Mouse (Mus musculus): ENCODE measurements at regions not wholly inside any gene's neighbourhood (a gene's known extent, or its start where the extent isn't known, plus 50 kb on each side); places are given as distances from the start of the nearest gene placed in this dataset.

DNA sequence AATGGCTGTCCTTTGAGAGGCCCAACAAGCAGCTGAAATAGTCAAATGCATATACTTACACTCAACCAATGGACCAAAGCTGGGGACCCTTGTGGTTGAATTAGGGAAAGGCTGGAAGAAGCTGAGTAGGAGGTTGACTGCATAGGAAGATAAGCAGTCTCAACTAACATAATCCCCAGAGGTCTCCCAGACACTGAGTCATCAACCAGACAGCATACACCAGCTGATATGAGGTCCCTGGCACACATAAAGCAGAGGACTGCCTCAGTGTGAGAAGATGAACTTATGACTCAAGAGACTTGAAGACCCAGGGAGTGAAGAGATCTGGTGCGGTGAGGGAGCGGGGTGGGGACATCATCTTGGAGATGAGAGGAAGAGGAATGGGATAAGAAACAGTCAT lies 863.8 kb downstream of the Nap1l3 start:
- no peak overlapping the region for H3K4me3 ChIP-seq
- no peaks in the 10 kb centered on the region for H3K4me1 ChIP-seq
- whole genome bisulfite sequencing = 93% methylated on average over 2 of the region's 2 CpGs
- H3K36me3 ChIP-seq (replicated peaks) = no peaks in the 10 kb centered on the region
- DNase-seq (ENCODE audit: low spot score) = no peak
- no peak overlapping the region for H3K27ac ChIP-seq (replicated peaks)
- H3K27me3 ChIP-seq (replicated peaks; ENCODE audit: low read depth, poor library complexity, severe bottlenecking) = no peaks in the 10 kb centered on the region
- H3K9me3 ChIP-seq = no peaks in the 10 kb centered on the region

DNA sequence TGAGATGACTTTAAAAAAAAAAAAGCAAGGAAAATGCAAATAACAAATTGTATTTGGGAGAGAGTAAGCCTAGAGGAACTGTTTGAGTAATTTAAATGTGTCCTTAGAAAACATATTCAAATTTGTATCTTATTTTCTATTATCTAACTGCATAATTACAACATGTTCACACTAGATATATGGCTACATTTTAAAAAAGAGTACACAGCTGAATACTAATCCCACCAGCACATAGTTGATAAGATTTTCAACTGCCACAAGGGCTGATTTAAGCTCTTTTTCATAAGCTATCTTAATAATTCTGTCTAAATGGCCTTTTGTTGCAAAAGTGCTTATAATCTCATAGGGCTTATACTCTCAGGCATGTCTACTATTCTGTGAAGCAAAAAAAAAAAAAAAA lies 877.4 kb downstream of the Nap1l3 start:
- Histone ChIP-seq H3K27me3 (replicated peaks; ENCODE audit: low read depth, poor library complexity, severe bottlenecking) (no peaks in the 10 kb centered on the region), H3K36me3 (replicated peaks) (no peaks in the 10 kb centered on the region), H3K27ac (replicated peaks) (no peak overlapping the region), H3K9me3 (no peaks in the 10 kb centered on the region), H3K4me1 (no peaks in the 10 kb centered on the region), H3K4me3 (no peak overlapping the region)
- DNase-seq (ENCODE audit: low spot score) = no peak

DNA sequence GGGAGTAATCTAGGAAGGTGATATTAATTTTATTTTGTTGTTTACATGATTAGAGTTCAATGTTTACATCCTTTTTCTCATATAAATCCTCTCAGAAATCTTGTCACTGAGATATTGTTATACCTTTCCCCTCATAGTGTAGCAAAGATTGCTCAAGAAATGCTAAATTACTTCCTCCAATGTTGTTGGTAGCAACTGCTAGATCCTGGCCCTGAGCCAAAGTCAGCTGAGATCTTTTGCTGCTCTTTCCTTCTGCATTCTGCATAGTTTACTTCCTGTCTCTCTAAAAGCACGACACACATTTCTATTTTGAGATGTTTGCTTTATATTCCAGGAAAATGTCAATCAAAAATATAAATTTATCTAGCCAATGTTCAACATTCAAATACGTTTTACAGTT lies 899.5 kb downstream of the Nap1l3 start:
- Histone ChIP-seq H3K27me3 (replicated peaks; ENCODE audit: low read depth, poor library complexity, severe bottlenecking) (no peaks in the 10 kb centered on the region), H3K9me3 (no peaks in the 10 kb centered on the region), H3K27ac (replicated peaks) (no peak overlapping the region), H3K4me3 (no peak overlapping the region), H3K36me3 (replicated peaks) (no peaks in the 10 kb centered on the region), H3K4me1 (no peaks in the 10 kb centered on the region)
- 51% methylated on average over 2 of the region's 2 CpGs for WGBS
- no peak for DNase-seq (ENCODE audit: low spot score)

DNA sequence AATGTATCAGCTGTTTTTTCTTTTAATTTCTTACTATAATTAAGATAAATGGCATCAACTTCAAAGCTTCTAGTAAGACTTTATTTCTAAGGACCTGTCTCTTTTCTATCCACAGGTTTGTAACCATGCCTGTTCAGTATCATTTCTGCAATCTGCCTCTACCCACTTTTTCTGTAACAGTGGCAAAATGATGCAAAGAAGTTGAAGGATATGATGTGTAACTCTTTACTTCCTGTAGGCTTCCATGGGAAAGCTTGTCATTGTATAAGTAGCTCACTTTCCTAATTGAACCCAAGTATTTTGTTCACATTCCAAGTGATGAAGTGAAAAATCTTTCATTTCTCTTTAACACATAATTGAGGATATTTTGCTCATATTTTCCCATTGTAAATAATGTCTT lies 900.0 kb downstream of the Nap1l3 start:
- no peak for DNase-seq (ENCODE audit: low spot score)
- no peaks in the 10 kb centered on the region for H3K36me3 ChIP-seq (replicated peaks)
- H3K27ac ChIP-seq (replicated peaks) = no peak overlapping the region
- H3K4me1 ChIP-seq = no peaks in the 10 kb centered on the region
- H3K27me3 ChIP-seq (replicated peaks; ENCODE audit: low read depth, poor library complexity, severe bottlenecking) = no peaks in the 10 kb centered on the region
- H3K9me3 ChIP-seq = no peaks in the 10 kb centered on the region
- no peak overlapping the region for H3K4me3 ChIP-seq

DNA sequence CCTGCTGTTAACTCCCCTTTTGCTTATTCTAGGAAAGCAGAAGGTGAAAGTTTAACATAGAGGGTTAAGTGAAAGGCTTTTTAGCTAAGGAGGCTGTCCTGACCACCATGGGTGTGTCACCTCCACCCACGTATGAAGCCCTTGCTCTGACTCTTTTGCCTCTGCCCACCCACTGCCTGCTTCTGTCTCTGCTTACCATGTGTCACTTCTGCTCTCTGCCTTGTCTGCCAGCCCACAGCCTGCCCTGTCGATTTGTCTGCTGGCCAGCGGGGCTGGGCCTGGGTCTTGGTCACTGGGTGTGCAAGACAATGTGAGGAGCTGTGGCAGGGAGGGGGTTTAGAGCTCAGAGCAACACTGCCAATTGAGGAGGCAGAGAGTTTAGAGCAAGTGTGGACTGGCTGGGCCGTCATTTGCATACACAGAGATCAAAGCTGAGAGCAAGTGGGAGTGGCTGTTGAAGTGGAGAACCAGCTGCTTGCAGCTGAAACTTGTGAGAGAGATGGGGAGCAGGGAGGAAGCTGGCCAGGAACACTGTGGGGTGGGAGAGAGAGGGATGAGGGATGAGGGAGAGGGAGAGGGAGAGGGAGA lies 917.7 kb downstream of the Nap1l3 start:
- Histone ChIP-seq H3K27me3 (replicated peaks; ENCODE audit: low read depth, poor library complexity, severe bottlenecking) (no peaks in the 10 kb centered on the region), H3K27ac (replicated peaks) (no peak overlapping the region), H3K9me3 (no peaks in the 10 kb centered on the region), H3K4me3 (no peak overlapping the region), H3K4me1 (no peaks in the 10 kb centered on the region), H3K36me3 (replicated peaks) (no peaks in the 10 kb centered on the region)
- DNase-seq (ENCODE audit: low spot score) = peak; percentile 9
- WGBS = 18% methylated on average over 4 of the region's 4 CpGs

DNA sequence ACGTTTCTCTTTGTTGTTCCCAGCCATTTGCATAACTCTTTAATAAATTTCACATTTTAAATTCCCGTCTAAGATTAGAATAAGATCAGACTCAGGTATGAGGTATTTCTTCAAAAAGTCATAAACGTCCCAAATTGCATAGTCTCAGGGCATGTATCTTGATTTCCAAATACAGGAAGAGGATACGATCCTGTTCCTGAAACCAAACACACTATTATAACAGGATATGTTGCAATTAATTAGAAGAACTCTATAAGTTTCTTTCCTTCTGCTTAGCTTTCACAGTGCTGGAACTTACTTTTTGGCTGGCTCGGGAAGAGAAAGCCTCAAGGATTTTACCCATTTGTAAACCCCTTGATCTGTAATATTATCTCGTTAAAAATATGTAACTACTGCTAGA lies 968.1 kb downstream of the Nap1l3 start:
- 84% methylated on average over 6 of the region's 6 CpGs for WGBS
- H3K9me3 ChIP-seq = no peaks in the 10 kb centered on the region
- H3K27ac ChIP-seq (replicated peaks) = no peak overlapping the region
- H3K36me3 ChIP-seq (replicated peaks) = no peaks in the 10 kb centered on the region
- H3K27me3 ChIP-seq (replicated peaks; ENCODE audit: low read depth, poor library complexity, severe bottlenecking) = no peaks in the 10 kb centered on the region
- no peak overlapping the region for H3K4me3 ChIP-seq
- H3K4me1 ChIP-seq = no peaks in the 10 kb centered on the region
- DNase-seq (ENCODE audit: low spot score) = no peak
